Mouse (Mus musculus): ENCODE results near the gene Acat2. TPM values are rescaled to one million over a fixed set of nuclear protein-coding genes. Genes with fewer than 3 reads are reported as not detected.
"Not testable (repeated sequence)": the region's sequence is repeated elsewhere in the genome, so short reads cannot be mapped to it uniquely, and the experiment has no call there.

Acat2 gene
- polyA plus RNA-seq, 1 experiment from 2014 or later = 216 TPM

- H3K9me3 ChIP-seq (replicated peaks; ENCODE audit: control insufficient read depth, low read length) = no peaks in the 10 kb centered on the region
- 14% methylated on average over 27 of the region's 27 CpGs for WGBS
- H3K27ac ChIP-seq (ENCODE audit: low read depth, low read length) = no peak within 1 kb of the TSS
- peaks cover 31% of the 10 kb centered on the region for H3K36me3 ChIP-seq (ENCODE audit: control insufficient read depth, insufficient read depth, low read length)
- DNase-seq (ENCODE audit: low spot score) = no peak
- H3K27me3 ChIP-seq (replicated peaks; ENCODE audit: control insufficient read depth, insufficient read depth, low read length) = no peaks in the 10 kb centered on the region
- peak within 1 kb of the TSS; percentile 43 for H3K4me2 ChIP-seq (ENCODE audit: low read length)
- H3K4me3 ChIP-seq (ENCODE audit: low read depth, low read length) = peak within 1 kb of the TSS; percentile 14; the same call in 1 of the 2 replicates
- peak; percentile 65 for ATAC-seq
- no peak within 1 kb of the TSS for H3K9ac ChIP-seq (ENCODE audit: low read length)
- peaks cover 2% of the 10 kb centered on the region; the same call in 1 of the 2 replicates for H3K4me1 ChIP-seq (ENCODE audit: control insufficient read depth, insufficient read depth, low read length)
Observed at GRCm38 (mm10) chr17:12940151-12940805, 20.3 kb downstream of the Acat2 start, which contains the start of gene Acat3. TSS of gene Acat3 (minus strand) at chr17:12940600.

GRCm38 (mm10) chr17:12939377-12940148 is 21.0 kb downstream of the Acat2 start:
- Histone ChIP-seq H3K4me3 (ENCODE audit: low read depth, low read length) (peak overlapping the region; percentile 14; the same call in 1 of the 2 replicates), H3K4me2 (ENCODE audit: low read length) (peak overlapping the region; percentile 43), H3K36me3 (ENCODE audit: control insufficient read depth, insufficient read depth, low read length) (peaks cover 24% of the 10 kb centered on the region)
- H3K9ac ChIP-seq (ENCODE audit: low read length); H3K4me1 ChIP-seq (ENCODE audit: control insufficient read depth, insufficient read depth, low read length); H3K27ac ChIP-seq (ENCODE audit: low read depth, low read length); DNase-seq (ENCODE audit: low spot score); H3K27me3 ChIP-seq (replicated peaks; ENCODE audit: control insufficient read depth, insufficient read depth, low read length); H3K9me3 ChIP-seq (replicated peaks; ENCODE audit: control insufficient read depth, low read length): not testable (repeated sequence)
- WGBS = 24% methylated on average over 2 of the region's 12 CpGs
- peak; percentile 55 for ATAC-seq

- no peaks in the 10 kb centered on the region for H3K27me3 ChIP-seq (replicated peaks; ENCODE audit: control insufficient read depth, insufficient read depth, low read length)
- peaks cover 11% of the 10 kb centered on the region for H3K36me3 ChIP-seq (ENCODE audit: control insufficient read depth, insufficient read depth, low read length)
- H3K9me3 ChIP-seq (replicated peaks; ENCODE audit: control insufficient read depth, low read length) = no peaks in the 10 kb centered on the region
- H3K4me1 ChIP-seq (ENCODE audit: control insufficient read depth, insufficient read depth, low read length) = peaks cover 2% of the 10 kb centered on the region; the same call in 1 of the 2 replicates
- DNase-seq (ENCODE audit: low spot score) (peak; percentile 25), ATAC-seq (no peak)
- WGBS = 9% methylated on average over 2 of the region's 2 CpGs
- no peak overlapping the region for H3K27ac ChIP-seq (ENCODE audit: low read depth, low read length)
- H3K4me3 ChIP-seq (ENCODE audit: low read depth, low read length) = no peak overlapping the region
- no peak overlapping the region for H3K9ac ChIP-seq (ENCODE audit: low read length)
- no peak overlapping the region for H3K4me2 ChIP-seq (ENCODE audit: low read length)
Observed at GRCm38 (mm10) chr17:12938077-12938476, 22.5 kb downstream of the Acat2 start.

- 94% methylated on average over 2 of the region's 2 CpGs for WGBS
- no peaks in the 10 kb centered on the region for H3K9me3 ChIP-seq (replicated peaks; ENCODE audit: control insufficient read depth, low read length)
- no peak for DNase-seq (ENCODE audit: low spot score)
- no peak overlapping the region for H3K27ac ChIP-seq (ENCODE audit: low read depth, low read length)
- H3K9ac ChIP-seq (ENCODE audit: low read length) = no peak overlapping the region
- no peak overlapping the region for H3K4me3 ChIP-seq (ENCODE audit: low read depth, low read length)
- H3K27me3 ChIP-seq (replicated peaks; ENCODE audit: control insufficient read depth, insufficient read depth, low read length) = no peaks in the 10 kb centered on the region
- H3K36me3 ChIP-seq (ENCODE audit: control insufficient read depth, insufficient read depth, low read length) = peaks cover 5% of the 10 kb centered on the region; the same call in 1 of the 2 replicates
- no peak for ATAC-seq
- H3K4me2 ChIP-seq (ENCODE audit: low read length) = no peak overlapping the region
- H3K4me1 ChIP-seq (ENCODE audit: control insufficient read depth, insufficient read depth, low read length) = peaks cover 2% of the 10 kb centered on the region; the same call in 1 of the 2 replicates
Observed at GRCm38 (mm10) chr17:12937412-12937970, 23.1 kb downstream of the Acat2 start.

- H3K36me3 ChIP-seq (ENCODE audit: control insufficient read depth, insufficient read depth, low read length) = no peaks in the 10 kb centered on the region
- no peak overlapping the region for H3K4me2 ChIP-seq (ENCODE audit: low read length)
- H3K4me1 ChIP-seq (ENCODE audit: control insufficient read depth, insufficient read depth, low read length) = peaks cover 2% of the 10 kb centered on the region; the same call in 1 of the 2 replicates
- 5% methylated on average over 4 of the region's 4 CpGs for WGBS
- ATAC-seq (no peak), DNase-seq (ENCODE audit: low spot score) (no peak)
- H3K9ac ChIP-seq (ENCODE audit: low read length) = no peak overlapping the region
- no peaks in the 10 kb centered on the region for H3K27me3 ChIP-seq (replicated peaks; ENCODE audit: control insufficient read depth, insufficient read depth, low read length)
- no peaks in the 10 kb centered on the region for H3K9me3 ChIP-seq (replicated peaks; ENCODE audit: control insufficient read depth, low read length)
- no peak overlapping the region for H3K27ac ChIP-seq (ENCODE audit: low read depth, low read length)
- no peak overlapping the region for H3K4me3 ChIP-seq (ENCODE audit: low read depth, low read length)
Observed at GRCm38 (mm10) chr17:12935719-12936118, 24.8 kb downstream of the Acat2 start.

GRCm38 (mm10) chr17:12931576-12931975 is 29.0 kb downstream of the Acat2 start:
- not testable (repeated sequence) for H3K36me3 ChIP-seq (ENCODE audit: control insufficient read depth, insufficient read depth, low read length); H3K9ac ChIP-seq (ENCODE audit: low read length); H3K4me3 ChIP-seq (ENCODE audit: low read depth, low read length); DNase-seq (ENCODE audit: low spot score); H3K9me3 ChIP-seq (replicated peaks; ENCODE audit: control insufficient read depth, low read length); H3K27me3 ChIP-seq (replicated peaks; ENCODE audit: control insufficient read depth, insufficient read depth, low read length); H3K4me1 ChIP-seq (ENCODE audit: control insufficient read depth, insufficient read depth, low read length); H3K4me2 ChIP-seq (ENCODE audit: low read length); ATAC-seq; H3K27ac ChIP-seq (ENCODE audit: low read depth, low read length)
- WGBS = 92% methylated on average over 5 of the region's 5 CpGs

- no peak overlapping the region for H3K4me2 ChIP-seq (ENCODE audit: low read length)
- H3K4me3 ChIP-seq (ENCODE audit: low read depth, low read length) = no peak overlapping the region
- peaks cover 55% of the 10 kb centered on the region for H3K36me3 ChIP-seq (ENCODE audit: control insufficient read depth, insufficient read depth, low read length)
- H3K27ac ChIP-seq (ENCODE audit: low read depth, low read length) = no peak overlapping the region
- H3K9me3 ChIP-seq (replicated peaks; ENCODE audit: control insufficient read depth, low read length) = no peaks in the 10 kb centered on the region
- H3K27me3 ChIP-seq (replicated peaks; ENCODE audit: control insufficient read depth, insufficient read depth, low read length) = no peaks in the 10 kb centered on the region
- no peaks in the 10 kb centered on the region for H3K4me1 ChIP-seq (ENCODE audit: control insufficient read depth, insufficient read depth, low read length)
- ATAC-seq (no peak), DNase-seq (ENCODE audit: low spot score) (no peak)
- H3K9ac ChIP-seq (ENCODE audit: low read length) = no peak overlapping the region
- WGBS = 88% methylated on average over 8 of the region's 8 CpGs
Observed at GRCm38 (mm10) chr17:12925703-12926180, 34.8 kb downstream of the Acat2 start.

- no peaks in the 10 kb centered on the region for H3K4me1 ChIP-seq (ENCODE audit: control insufficient read depth, insufficient read depth, low read length)
- no peak for DNase-seq (ENCODE audit: low spot score)
- no peak overlapping the region for H3K4me2 ChIP-seq (ENCODE audit: low read length)
- H3K27ac ChIP-seq (ENCODE audit: low read depth, low read length) = no peak overlapping the region
- H3K36me3 ChIP-seq (ENCODE audit: control insufficient read depth, insufficient read depth, low read length) = peaks cover 62% of the 10 kb centered on the region
- H3K27me3 ChIP-seq (replicated peaks; ENCODE audit: control insufficient read depth, insufficient read depth, low read length) = no peaks in the 10 kb centered on the region
- no peak overlapping the region for H3K9ac ChIP-seq (ENCODE audit: low read length)
- ATAC-seq = no peak
- no peak overlapping the region for H3K4me3 ChIP-seq (ENCODE audit: low read depth, low read length)
- WGBS = 90% methylated on average over 3 of the region's 3 CpGs
- H3K9me3 ChIP-seq (replicated peaks; ENCODE audit: control insufficient read depth, low read length) = no peaks in the 10 kb centered on the region
Observed at GRCm38 (mm10) chr17:12925001-12925400, 35.5 kb downstream of the Acat2 start.

Data from forebrain, embryonic 14.5 days (tissue).